Mouse (Mus musculus) liver, embryonic 14.5 days (tissue): ENCODE measurements around the gene Gtf3c2. TPM values are rescaled to one million over a fixed set of nuclear protein-coding genes. Genes with fewer than 3 reads are reported as not detected.

ENCODE experiments used
- ATAC-seq: fragments of 200-750 bp; cut with Nextera tagmentation; 2 replicates; pipeline ENCODE4 v1.8.0; 2017; ENCODE audit warnings: moderate number of reproducible peaks, mild to moderate bottlenecking, moderate library complexity; ENCODE audit not compliant: insufficient read depth
- DNase-seq, 3 experiments: peaks; one replicate each; pipeline ENCODE4 v3.0.0-alpha.2; 2012 to 2013; ENCODE audit warnings: low read depth in 3 of 3, low spot score in 3 of 3
- H3K27ac ChIP-seq: fragments of 300-500 bp; sonication (generic); 2 replicates; pipeline ENCODE4 v1.5.1; 2014; ENCODE audit warnings: moderate library complexity, mild to moderate bottlenecking, control low read depth, inconsistent platforms
- H3K27me3 ChIP-seq: fragments of 300-500 bp; sonication (generic); 2 replicates; pipeline ENCODE4 v1.6.1; 2014; ENCODE audit warnings: mild to moderate bottlenecking, low read length, moderate library complexity; ENCODE audit not compliant: control insufficient read depth, insufficient read depth
- H3K36me3 ChIP-seq: fragments of 300-500 bp; sonication (generic); replicated peaks from 2 replicates; pipeline ENCODE4 v1.6.1; 2014; ENCODE audit warnings: low read depth; ENCODE audit not compliant: control insufficient read depth, insufficient read depth
- H3K4me1 ChIP-seq, 2 experiments: fragments of 200-500 bp in 1 of 2; fragments of 300-500 bp in 1 of 2; sonication (generic) in 1 of 2; replicated peaks; 2 replicates each; pipeline ENCODE4 v1.6.1; 2012 to 2014; ENCODE audit warnings: antibody characterized with exemption in 1 of 2, inconsistent platforms in 1 of 2, low read length in 1 of 2; ENCODE audit not compliant: control insufficient read depth in 2 of 2, insufficient read depth in 2 of 2
- H3K4me2 ChIP-seq: fragments of 300-500 bp; sonication (generic); 2 replicates; pipeline ENCODE4 v1.6.1; 2014; ENCODE audit warnings: low read depth, mild to moderate bottlenecking, control low read depth, moderate library complexity
- H3K4me3 ChIP-seq, 2 experiments: fragments of 200-500 bp in 1 of 2; fragments of 300-500 bp in 1 of 2; sonication (generic) in 1 of 2; 2 replicates each; pipeline ENCODE4 v1.5.1; 2012 to 2014; ENCODE audit warnings: low read depth in 2 of 2, low read length in 2 of 2, mild to moderate bottlenecking in 2 of 2, control low read depth in 1 of 2, inconsistent platforms in 1 of 2, moderate library complexity in 1 of 2; ENCODE audit not compliant: insufficient read depth in 1 of 2
- H3K9ac ChIP-seq: fragments of 300-500 bp; sonication (generic); replicated peaks from 2 replicates; pipeline ENCODE4 v1.6.1; 2014; ENCODE audit warnings: mild to moderate bottlenecking, control low read depth, moderate library complexity
- H3K9me3 ChIP-seq: fragments of 300-500 bp; sonication (generic); 2 replicates; pipeline ENCODE4 v1.6.1; 2016; ENCODE audit warnings: low read length, mixed read lengths; ENCODE audit not compliant: control insufficient read depth
- CTCF ChIP-seq: IDR thresholded peaks from 2 replicates; pipeline ENCODE4 v1.5.1; 2016; ENCODE audit warnings: antibody characterized with exemption, low read depth, control low read depth
- EP300 ChIP-seq: IDR thresholded peaks from 2 replicates; pipeline ENCODE4 v1.6.1; 2016; ENCODE audit warnings: antibody characterized with exemption, low read depth
- WGBS: fragments of 180-500 bp; shearing (Covaris S2); extraction: QIAGEN DNeasy Blood & Tissue Kit; methylation state at CpG from one replicate; pipeline ENCODE4 v1.1.7; 2014; ENCODE audit not compliant: insufficient replicate concordance; 5-methylcytosine and 5-hydroxymethylcytosine counted together
- polyA plus RNA-seq, 2 experiments: library from polyadenylated mRNA; depleted of rRNA in 1 of 2; stranded (reverse) in 1 of 2; unstranded in 1 of 2; fragments of >200 nt; fragmentation: Nextera tagmentation in 1 of 2; extraction: Ambion mirVana in 1 of 2; gene quantifications; 2 replicates each; pipeline versions ENCODE4 v1.2.1 to v1.2.3; 2012 to 2014

The Gtf3c2 gene
- polyA plus RNA-seq, 2 experiments, result 22.8 to 31.3 TPM

- ATAC-seq (no peak), DNase-seq (no peak)
- no peak for TF ChIP-seq EP300
- TF ChIP-seq CTCF, result no peak
- Histone ChIP-seq H3K4me2 (no peak overlapping the region), H3K4me3 (no peak overlapping the region), H3K27me3 (no peaks in the 10 kb centered on the region), H3K27ac (no peak overlapping the region), H3K4me1 (peaks cover 2 to 5% of the 10 kb centered on the region in 2 experiments), H3K36me3 (peaks cover 75% of the 10 kb centered on the region), H3K9ac (no peak overlapping the region), H3K9me3 (no peaks in the 10 kb centered on the region; the same call in 1 of the 2 replicates)
- WGBS, result 85% methylated on average over 19 of the region's 19 CpGs
These were observed 19.5 kb upstream of the Gtf3c2 start for GRCm38 (mm10) chr5:31199321-31199892.

- no peak for DNase-seq
- Histone ChIP-seq H3K4me3 (no peak overlapping the region), H3K4me1 (peaks cover 2 to 11% of the 10 kb centered on the region in 2 experiments), H3K27me3 (no peaks in the 10 kb centered on the region), H3K9ac (no peak overlapping the region), H3K9me3 (no peaks in the 10 kb centered on the region; the same call in 1 of the 2 replicates), H3K4me2 (no peak overlapping the region), H3K27ac (no peak overlapping the region), H3K36me3 (peaks cover 69% of the 10 kb centered on the region)
- TF ChIP-seq EP300, result no peak
- TF ChIP-seq CTCF, result no peak
- 80% methylated on average over 5 of the region's 5 CpGs for WGBS
- no peak for ATAC-seq
These were observed 18.8 kb upstream of the Gtf3c2 start for GRCm38 (mm10) chr5:31198616-31199320.

- no peak overlapping the region for H3K4me2 ChIP-seq
- 79% methylated on average over 9 of the region's 9 CpGs for WGBS
- no peaks in the 10 kb centered on the region for H3K27me3 ChIP-seq
- no peak overlapping the region for H3K27ac ChIP-seq
- ATAC-seq (no peak), DNase-seq (no peak)
- peaks cover 63% of the 10 kb centered on the region for H3K36me3 ChIP-seq
- no peak overlapping the region for H3K4me3 ChIP-seq
- peaks cover 2 to 11% of the 10 kb centered on the region in 2 experiments for H3K4me1 ChIP-seq
- TF ChIP-seq EP300, result no peak
- TF ChIP-seq CTCF, result no peak
- no peaks in the 10 kb centered on the region; the same call in 1 of the 2 replicates for H3K9me3 ChIP-seq
- H3K9ac ChIP-seq, result no peak overlapping the region
These were observed 18.2 kb upstream of the Gtf3c2 start for GRCm38 (mm10) chr5:31198170-31198569.

- Histone ChIP-seq H3K4me1 (peaks cover 2 to 11% of the 10 kb centered on the region in 2 experiments), H3K36me3 (peaks cover 56% of the 10 kb centered on the region), H3K27ac (no peak overlapping the region), H3K9me3 (no peaks in the 10 kb centered on the region; the same call in 1 of the 2 replicates), H3K4me2 (no peak overlapping the region), H3K4me3 (no peak overlapping the region), H3K9ac (no peak overlapping the region), H3K27me3 (no peaks in the 10 kb centered on the region)
- DNase-seq (no peak), ATAC-seq (no peak)
- TF ChIP-seq CTCF (no peak), EP300 (no peak)
- WGBS, result 90% methylated on average over 12 of the region's 12 CpGs
These were observed 17.1 kb upstream of the Gtf3c2 start for GRCm38 (mm10) chr5:31197072-31197471.

GRCm38 (mm10) chr5:31196207-31196606, 16.3 kb upstream of the Gtf3c2 start:
- no peak overlapping the region for H3K4me3 ChIP-seq
- no peak overlapping the region for H3K9ac ChIP-seq
- H3K4me1 ChIP-seq, result peaks cover 5 to 11% of the 10 kb centered on the region in 2 experiments
- peaks cover 56% of the 10 kb centered on the region for H3K36me3 ChIP-seq
- 88% methylated on average over 10 of the region's 10 CpGs for WGBS
- H3K9me3 ChIP-seq, result no peaks in the 10 kb centered on the region; the same call in 1 of the 2 replicates
- H3K27me3 ChIP-seq, result no peaks in the 10 kb centered on the region
- no peak for ATAC-seq
- no peak for TF ChIP-seq EP300
- H3K4me2 ChIP-seq, result no peak overlapping the region
- H3K27ac ChIP-seq, result no peak overlapping the region
- no peak for DNase-seq
